Mouse (Mus musculus): ENCODE measurements at regions not wholly inside any gene's neighbourhood (a gene's known extent, or its start where the extent isn't known, plus 50 kb on each side); places are given as distances from the start of the nearest gene placed in this dataset.
"Not testable (repeated sequence)": the region's sequence is repeated elsewhere in the genome, so short reads cannot be mapped to it uniquely, and the experiment has no call there.

DNA sequence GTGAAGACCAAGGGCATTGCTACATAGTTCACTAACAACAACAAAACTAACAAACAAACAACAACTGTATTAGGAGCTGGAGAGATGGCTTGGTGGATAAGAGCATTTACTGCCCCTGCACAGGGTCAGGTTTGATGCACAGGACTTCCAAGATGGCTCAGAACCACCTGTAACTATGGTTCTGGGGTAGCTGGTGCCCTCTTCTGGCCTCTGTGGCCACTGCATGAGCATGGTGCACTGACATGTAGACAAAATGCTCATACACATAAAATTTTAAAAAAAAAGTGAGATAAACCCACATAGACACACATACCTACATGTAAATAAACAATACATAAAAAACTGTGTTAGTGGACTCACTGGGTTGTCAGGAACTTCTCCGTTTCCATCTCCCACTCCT is 172.5 kb downstream of the Nucb2 start:
- in situ Hi-C loops (cut with MboI, MseI) = no loop called here

DNA sequence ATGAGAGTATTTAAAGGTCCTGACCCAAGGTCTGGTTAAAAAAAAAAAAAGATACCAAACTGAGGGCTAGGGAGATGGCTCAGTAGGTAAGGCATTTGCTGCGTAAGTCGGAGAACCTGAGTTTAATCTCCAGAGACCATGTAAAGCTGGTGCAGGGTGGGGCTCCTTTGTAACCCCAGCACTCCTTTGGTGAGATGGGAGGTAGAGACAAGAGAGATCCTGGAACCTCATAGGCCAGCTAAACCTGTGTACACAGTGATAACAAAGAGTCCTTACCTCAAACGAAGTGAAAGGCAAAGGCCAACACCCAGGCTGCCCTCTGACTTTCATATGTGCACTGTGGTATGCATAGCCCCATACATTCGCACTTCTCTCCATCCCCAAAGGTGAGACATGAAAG is 175.0 kb downstream of the Nucb2 start:
- in situ Hi-C loops (cut with MboI, MseI) = no loop called here

DNA sequence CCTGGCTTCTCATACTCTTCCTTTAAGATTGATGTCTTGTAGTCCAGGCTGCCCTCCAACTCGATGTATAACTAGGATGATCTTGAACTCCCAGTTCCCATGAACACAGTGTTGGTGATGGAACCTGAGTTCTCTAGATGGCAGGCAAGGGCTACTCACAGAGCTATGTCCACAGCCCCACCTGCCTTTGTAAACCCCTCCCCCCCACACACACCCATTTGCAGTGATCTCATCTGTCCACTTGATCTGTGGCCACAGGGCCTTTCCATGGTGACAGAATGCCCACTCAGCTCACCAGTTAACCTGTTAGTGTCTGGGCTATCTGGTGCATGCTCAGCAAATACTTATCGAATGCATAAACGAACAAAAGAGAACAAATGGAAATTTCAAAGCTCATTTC is 176.4 kb downstream of the Nucb2 start:
- in situ Hi-C loops (cut with MboI, MseI) = no loop called here

DNA sequence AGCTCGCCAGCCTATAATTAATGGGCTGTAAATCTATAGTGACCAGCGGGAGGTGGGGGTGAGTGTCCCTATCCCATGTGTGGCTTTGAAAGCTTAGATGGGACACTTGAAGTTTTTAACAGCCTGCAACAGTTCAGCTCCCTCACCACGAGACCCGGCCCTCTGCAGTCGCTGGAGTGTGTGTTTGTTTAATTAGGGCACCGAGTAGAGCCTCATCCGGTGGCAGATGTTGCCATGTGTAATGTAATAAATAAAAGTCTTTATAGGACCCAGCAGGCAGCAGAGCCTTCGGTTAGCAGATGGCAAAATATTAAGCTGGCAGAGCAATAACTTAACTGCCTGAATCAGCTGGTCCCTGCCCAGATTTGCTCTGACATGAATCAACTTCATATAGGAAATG is 177.1 kb downstream of the Nucb2 start:
- in situ Hi-C loops (cut with MboI, MseI) = no loop called here

DNA sequence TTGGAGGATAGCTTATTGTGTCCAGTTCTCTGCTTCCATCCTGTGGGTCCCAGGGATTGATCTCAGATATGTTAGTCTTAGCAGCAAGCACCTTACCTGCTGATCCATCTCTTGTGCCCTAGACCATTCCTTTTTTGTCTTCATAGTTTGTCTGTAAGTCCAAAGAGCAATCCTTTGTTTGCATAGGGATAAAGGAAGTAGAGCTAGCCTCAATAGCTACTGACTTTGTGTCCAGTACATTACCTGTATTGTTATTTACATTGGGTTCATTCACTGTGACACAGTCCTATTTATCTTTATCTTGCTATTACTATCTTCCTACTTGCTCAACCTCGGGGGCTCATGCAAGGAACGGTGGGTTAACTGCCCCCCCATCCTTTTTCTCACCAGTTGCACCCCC is 196.2 kb downstream of the Nucb2 start:
- in situ Hi-C loops (cut with MboI, MseI) = no loop called here

DNA sequence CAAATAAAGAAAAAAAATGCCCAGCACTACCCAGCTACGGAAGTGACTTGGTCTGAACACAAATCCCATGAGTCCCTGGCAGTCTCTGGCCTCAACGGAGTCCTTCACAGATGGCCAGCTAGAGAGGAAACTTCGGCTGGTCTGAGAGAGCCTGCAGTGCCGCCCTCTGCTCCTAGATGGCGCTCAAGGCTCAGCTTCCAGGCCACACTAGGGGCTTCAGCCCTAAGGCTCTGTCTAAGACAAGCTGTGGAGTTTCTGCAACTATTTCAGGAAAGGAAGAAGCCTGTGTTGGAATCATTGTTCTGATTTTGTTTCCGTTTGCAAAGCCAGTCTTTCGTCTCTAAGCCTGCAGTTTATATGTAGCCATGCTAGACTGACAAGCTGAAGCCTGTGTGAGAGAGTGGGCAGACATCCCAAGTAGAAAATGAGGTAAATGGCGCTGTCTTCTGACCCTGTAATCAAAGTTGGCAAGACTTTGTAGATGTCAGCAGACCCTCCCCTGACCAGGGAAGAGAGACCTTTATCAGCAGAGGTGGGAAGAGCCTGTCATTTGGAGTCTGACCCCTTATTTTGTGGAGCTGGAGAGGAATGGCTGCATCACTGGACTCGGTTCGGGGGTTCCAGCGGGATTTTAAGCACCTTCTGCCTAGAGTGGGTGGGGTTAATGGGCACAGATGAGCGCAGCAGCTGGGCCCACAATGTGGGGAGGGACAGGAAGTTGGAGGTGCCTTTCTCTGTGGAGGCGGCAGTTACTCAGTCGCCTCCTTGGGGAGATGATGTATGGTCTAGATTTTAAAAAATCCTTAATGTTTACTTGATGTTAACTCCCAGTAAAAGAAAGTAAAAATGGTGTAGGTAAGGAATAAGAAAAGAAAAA is 197.5 kb downstream of the Nucb2 start:
- in situ Hi-C loops (cut with MboI, MseI) = no loop called here

DNA sequence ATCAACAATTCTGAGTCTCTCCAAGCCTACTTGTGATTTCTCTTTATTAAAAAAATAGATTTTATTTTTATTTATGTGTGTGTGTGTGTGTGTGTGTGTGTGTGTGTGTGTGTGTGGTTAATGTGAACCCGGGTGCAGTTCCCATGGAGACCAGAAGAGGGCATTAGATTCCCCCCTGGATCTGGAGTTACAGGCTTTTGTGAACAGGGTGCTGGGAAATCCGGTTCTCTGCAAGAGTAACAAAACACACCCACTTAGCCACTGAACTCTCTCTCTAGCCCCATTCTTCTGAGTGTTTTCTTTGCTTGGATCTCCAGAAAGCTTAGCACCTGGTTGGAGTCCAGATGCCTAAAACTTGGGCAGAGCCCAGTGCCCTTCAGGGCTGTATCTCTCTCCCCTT is 198.4 kb downstream of the Nucb2 start:
- in situ Hi-C loops (cut with MboI, MseI) = no loop called here

DNA sequence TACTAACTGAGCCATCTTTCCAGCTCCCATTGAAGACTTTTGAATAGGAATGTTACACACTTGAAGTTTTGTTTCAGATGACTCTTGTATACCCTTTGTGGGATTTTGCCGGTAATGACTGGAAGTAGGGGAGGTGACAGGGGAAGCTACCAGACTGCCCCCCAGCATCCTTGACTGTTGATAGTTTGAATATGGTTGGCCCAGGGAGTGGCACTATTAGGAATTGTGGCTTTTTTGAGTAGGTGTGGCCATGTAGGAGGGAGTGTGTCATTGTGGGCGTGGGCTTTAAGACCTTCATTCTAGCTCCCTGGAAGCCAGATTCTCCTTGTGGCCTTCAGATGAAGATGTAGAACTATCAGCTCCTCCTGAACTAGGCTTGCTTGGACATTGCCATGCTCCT is 207.4 kb downstream of the Nucb2 start:
- in situ Hi-C loops (cut with MboI, MseI) = no loop called here

DNA sequence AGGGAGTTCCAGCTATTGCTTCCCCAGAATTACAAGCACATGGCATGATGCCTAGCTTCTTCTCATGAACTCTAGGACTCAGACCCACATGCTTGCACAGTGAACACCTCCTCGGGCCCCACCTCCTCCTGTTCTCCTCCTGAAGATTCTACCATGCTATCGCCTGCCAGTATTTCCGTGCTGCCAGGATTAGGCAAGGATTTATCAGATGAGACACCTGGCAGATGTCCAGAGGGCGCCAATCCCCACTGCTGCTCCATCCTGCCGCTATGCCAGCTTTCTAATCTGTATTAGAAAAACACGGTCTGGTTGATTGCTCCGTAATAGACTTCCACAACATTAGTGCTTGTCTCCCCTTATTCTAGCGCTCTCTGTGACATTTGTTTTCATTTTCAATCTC is 209.0 kb downstream of the Nucb2 start:
- in situ Hi-C loops (cut with MboI, MseI) = no loop called here

DNA sequence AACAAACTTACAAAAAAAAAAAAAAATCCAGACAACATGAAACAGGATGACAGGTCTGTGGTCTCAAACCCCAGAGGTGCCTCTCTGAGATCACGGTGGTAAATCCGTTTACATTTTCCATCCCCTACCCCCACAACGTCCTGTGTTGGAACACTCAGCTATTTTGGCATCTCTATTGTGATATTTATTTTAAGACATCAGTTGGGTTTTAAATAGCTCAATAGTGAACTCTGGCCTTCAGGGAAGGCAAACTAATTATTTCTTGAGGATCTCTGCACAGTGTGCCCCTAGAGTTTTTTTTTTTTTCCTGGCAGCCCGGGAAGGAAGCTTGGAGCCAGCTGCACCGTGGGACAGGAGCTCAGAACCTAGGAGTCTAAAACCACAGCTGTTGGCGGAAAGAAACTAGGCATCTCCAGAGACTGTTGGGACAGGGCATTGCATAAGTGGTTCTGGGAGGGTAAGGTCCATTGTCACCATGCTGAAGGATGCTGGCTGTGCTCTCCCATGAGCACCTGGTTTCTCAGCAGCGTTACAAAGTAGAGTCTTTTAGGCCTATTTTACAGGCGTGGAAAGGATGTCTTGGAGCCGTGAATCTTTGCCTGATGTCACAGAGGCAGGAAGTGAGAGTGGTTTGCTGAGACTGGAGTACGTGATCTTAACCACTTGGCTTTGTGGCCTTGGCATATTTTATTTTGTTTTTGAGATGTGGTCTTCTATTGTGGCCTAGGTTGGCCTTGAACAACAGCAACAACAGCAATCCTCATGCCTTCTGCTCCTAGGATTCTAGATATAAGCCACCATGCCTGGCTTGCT is 211.3 kb downstream of the Nucb2 start:
- in situ Hi-C loops (cut with MboI, MseI) = no loop called here

DNA sequence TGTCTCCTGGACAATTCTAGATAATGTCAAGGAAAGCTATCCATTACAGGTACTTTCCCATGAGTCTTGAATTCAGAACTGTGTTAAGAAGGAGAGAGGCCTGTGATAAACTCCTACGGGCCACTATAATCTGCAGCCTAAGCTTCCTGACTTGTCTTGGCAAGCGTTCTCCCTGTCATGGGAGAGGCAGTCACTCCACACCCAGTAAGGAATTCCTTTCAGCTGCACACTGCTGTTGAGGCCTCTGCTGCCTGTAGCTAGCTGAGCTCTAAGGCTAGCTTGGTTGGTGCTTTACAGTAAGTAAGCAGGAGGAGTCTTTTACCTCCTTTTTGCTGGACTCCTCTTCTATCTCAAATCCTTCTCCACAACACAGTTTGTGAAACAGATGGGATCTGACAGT is 224.2 kb downstream of the Nucb2 start:
- in situ Hi-C loops (cut with MboI, MseI) = no loop called here

DNA sequence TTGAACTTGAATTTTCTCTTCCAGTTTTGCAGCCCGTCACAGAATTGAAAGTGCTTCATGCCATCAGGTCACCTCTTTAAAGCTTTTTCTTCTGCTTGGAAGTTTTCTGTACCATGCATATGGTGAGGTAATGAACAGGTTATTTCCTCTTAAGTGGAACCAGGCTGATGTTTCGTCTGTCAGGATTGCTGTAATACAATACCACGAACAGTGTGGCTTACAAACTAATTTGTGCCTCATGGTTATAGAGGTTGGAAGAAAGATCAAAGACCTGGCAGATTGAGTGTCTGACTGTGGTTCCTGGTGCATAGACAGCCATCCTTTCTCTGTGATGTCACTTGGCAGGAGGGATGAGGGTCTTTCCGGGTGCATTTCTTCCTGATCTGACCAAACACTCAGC is 225.6 kb downstream of the Nucb2 start:
- in situ Hi-C loops (cut with MboI, MseI) = no loop called here

DNA sequence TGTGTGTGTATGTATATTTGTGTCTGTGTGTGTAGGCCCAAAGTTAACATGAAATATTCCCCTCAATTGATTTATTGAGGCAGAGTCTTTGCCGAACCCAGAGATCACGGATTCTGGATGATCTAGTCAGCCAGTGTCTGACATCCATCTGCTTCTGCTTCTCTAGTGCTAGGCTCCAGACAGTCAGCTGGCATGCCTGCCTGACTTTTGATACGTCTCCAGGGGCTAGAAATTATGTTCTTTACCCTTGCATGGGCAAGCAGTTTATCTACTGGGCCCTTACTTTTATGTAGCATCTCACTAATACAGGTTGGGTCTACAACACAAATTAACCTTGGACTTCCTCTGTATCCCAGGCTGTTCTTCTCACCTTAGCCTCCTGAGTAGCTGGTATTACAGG is 231.5 kb downstream of the Nucb2 start:
- in situ Hi-C loops (cut with MboI, MseI) = no loop called here

DNA sequence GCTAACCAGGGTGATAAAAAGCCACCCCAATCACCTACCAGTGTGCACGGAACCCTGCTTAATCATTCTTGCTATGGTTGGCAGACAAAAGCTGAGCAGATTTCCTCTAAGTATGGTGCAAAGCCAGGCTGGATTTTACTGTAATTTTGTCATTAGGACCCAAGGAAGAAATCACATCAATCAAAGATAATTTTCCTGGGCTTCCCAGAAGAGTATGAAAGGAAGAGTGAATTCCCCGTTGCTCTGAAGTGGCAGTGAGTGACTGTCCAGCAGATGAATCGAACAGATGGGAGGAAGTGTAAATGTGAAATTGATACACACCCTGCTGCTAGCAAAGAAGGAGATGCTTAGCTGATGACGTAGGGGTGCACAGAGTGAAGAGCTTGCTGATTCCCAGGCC is 232.2 kb downstream of the Nucb2 start:
- in situ Hi-C loops (cut with MboI, MseI) = no loop called here

DNA sequence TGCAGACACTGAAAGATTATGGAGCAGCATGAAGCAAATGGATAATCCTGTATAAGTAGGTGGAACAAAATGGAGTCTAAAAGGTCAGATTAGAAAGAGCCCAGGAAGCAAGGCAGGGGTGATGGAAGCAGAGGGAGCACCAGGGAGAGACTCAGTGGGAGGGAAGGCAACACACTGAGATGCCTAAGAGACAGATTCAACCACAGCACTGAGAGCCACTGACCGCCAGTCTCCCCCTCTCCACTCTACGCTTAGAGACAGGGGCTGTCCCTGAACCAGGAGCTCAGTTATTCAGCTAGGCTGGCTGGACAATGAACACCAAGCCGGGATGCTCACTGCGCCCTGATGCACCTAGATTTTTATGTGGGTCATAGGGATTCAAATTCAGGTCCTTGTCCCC is 233.8 kb downstream of the Nucb2 start:
- in situ Hi-C loops (cut with MboI, MseI) = no loop called here

DNA sequence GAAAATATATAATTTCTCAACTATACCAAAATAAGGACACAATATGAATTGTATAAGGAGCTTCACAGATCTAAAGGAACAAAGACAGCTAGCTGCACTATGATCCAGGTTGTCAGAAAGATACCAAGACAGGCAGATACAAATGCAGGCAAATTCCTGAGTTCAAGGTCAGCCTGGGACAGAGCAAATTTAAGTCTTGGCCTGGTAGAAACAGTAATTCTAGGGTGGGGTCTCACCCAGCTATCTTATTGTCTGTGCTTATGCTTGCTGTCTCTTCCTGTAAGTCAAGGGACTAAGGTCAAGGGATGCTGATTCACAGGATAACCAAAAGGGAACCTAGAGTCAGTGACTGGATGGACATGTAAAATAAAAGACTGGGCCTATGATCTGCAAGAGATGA is 250.4 kb downstream of the Nucb2 start:
- in situ Hi-C loops (cut with MboI, MseI) = no loop called here

DNA sequence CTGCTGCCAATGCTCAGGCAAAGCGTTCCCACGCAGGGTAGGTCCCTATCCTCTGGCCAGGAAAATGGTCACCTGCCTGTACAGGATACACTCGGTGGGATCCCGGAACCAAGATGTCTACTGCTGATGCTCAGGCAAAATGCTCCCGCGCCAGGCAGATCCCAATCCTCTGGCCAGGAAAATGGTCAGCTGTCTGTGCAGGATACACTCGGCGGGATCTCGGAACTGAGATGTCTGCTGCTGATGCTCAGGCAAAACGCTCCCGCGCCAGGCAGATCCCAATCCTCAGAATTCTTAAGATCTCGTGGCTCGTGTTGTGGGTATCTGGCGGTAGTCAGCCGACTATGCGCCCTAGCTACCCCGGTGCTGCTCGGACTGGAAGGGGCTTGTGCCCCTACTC is 288.0 kb downstream of the Nucb2 start:
- in situ Hi-C loops (cut with MboI, MseI) = not testable (repeated sequence)

DNA sequence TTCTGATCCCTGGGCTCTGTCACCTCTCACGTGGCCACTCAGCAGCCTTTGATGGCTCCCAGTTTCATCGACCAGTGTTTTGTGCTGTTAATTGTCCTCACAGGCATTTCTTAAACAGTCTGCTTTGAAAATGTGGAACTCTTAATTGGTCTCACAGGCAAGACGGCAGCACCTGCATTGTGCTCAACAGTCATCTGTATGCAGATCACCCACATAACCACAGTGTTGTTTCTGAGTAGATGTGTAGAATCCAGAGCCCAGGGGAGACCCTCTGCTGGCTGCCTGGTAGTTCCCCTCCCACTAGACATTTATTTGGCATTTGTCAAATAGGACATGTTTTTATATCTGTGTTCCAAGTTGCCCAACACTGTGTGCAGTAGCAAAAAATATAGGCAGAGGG is 304.3 kb downstream of the Nucb2 start:
- in situ Hi-C loops (cut with MboI, MseI) = no loop called here

DNA sequence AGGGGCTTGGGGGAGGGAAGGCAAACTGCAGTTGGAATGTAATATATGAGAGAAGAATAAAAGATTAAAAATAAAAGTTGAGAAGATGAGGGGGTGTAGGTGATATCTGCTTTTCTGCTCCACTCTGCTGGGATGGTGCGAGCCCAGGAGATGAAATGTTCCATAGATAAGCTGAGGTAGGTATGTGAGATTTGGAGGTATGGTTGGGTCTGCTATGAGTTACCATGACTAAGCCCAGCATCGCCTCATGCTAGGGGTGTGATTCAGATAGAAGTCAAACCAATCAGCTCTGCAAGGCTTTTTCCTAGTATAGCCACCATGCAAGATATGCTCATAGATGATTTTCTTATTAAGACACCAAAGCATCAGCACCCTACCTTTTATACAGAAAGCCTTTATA is 312.3 kb downstream of the Nucb2 start:
- in situ Hi-C loops (cut with MboI, MseI) = no loop called here

DNA sequence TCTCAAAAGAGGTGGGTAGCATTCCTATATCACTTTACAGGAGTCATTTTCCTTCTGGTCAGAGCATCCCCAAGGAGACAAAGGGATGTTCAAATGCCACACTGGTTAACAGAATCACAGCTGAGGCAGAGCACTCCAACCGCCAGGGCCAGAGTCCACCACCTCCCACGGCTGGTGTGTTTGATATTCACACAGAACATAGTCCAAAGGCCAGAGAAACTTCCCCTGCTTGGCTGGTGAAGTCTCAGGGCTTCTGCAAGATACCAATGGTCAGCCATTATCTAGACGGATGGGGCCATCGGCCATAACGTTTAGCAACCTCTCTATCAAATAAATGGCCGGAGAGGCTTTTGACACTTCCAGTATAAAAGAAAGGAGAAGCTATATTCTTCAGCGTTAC is 313.8 kb downstream of the Nucb2 start:
- in situ Hi-C loops (cut with MboI, MseI) = no loop called here

DNA sequence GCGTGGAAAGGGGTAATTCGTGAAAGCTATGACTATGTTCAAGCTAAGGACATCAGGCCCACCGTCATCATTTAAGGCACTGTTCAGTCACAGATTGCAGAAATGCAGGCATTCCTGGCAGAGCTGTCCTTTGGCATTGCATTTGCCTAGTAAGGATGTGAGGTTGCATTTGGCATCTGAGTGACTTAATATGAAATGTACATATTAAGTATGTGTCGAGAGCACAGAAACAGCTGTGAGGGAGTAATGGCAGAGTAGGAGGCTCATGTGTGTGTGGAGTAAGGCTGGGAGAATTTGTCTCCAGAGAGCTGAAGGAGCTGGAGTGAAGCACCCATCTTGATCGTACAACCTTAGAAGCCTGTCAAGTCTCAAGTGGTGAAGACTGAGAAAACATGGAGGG is 316.4 kb downstream of the Nucb2 start:
- in situ Hi-C loops (cut with MboI, MseI) = no loop called here

DNA sequence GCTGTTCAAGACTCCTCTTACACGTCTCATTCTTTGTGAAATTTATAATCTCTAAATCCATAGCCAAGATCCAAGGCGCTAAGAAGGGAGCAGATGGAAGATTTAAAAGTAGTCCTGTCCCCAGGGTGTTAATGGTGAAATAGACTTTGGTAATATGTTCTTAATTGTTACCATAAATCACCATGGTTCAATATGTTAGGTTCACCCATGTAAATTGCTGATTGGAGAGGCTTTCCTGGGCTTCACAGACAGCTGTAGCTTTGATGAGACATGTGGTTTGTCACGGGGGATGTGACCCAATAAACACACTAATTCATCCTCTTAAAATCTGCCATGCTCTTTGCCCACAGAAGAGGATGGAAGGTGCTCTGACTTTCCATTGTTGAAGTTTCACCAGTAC is 338.7 kb downstream of the Nucb2 start:
- in situ Hi-C loops (cut with MboI, MseI) = no loop called here

Measured in T-helper 17 cell (primary cell).